Mouse (Mus musculus) cerebellum, adult 2 months (tissue): ENCODE data around the gene Ttbk1. TPM values are rescaled to one million over a fixed set of nuclear protein-coding genes. Genes with fewer than 3 reads are reported as not detected.

Experiments
- DNase-seq, 2 experiments: peaks; one replicate each; pipeline ENCODE4 v3.0.0; 2021
- H3K27ac ChIP-seq: fragments of 200-500 bp; 2 replicates; pipeline ENCODE4 v1.5.1; 2012; ENCODE audit warnings: low read length, control low read depth, inconsistent platforms; ENCODE audit not compliant: insufficient read depth
- H3K27me3 ChIP-seq: fragments of 200-500 bp; 2 replicates; pipeline ENCODE4 v1.6.1; 2012; ENCODE audit warnings: inconsistent platforms, mild to moderate bottlenecking, low read length, moderate library complexity; ENCODE audit not compliant: control insufficient read depth, insufficient read depth
- H3K4me1 ChIP-seq: fragments of 200-500 bp; 2 replicates; pipeline ENCODE4 v1.6.1; 2011; ENCODE audit warnings: low read length; ENCODE audit not compliant: control insufficient read depth, insufficient read depth
- H3K4me3 ChIP-seq: fragments of 200-500 bp; replicated peaks from 2 replicates; pipeline ENCODE3; 2011; ENCODE audit warnings: mild to moderate bottlenecking, low read depth, low read length, control low read depth; ENCODE audit not compliant: insufficient read depth
- CTCF ChIP-seq: fragments of 200-500 bp; IDR thresholded peaks from 2 replicates; pipeline ENCODE4 v1.5.1; 2011; ENCODE audit warnings: low read depth, mild to moderate bottlenecking, control low read depth, low read length, moderate library complexity, borderline replicate concordance; ENCODE audit not compliant: insufficient read depth
- POLR2A ChIP-seq: fragments of 200-500 bp; IDR thresholded peaks from 2 replicates; pipeline ENCODE4 v1.6.1; 2011; ENCODE audit warnings: low read length, control low read depth, borderline replicate concordance; ENCODE audit not compliant: insufficient read depth
- WGBS: fragments of 180-500 bp; shearing (Covaris S2); methylation state at CpG from one replicate; pipeline ENCODE4 v1.1.7; 2018; 5-methylcytosine and 5-hydroxymethylcytosine counted together
- polyA plus RNA-seq: library from polyadenylated mRNA; depleted of rRNA; stranded (reverse); fragments of >200 nt; gene quantifications from 2 replicates; pipeline ENCODE4 v1.2.3, GENCODE M21; 2012; rRNA removed

Ttbk1 gene
- polyA plus RNA-seq, 1 experiment: 46.7 TPM

DNA sequence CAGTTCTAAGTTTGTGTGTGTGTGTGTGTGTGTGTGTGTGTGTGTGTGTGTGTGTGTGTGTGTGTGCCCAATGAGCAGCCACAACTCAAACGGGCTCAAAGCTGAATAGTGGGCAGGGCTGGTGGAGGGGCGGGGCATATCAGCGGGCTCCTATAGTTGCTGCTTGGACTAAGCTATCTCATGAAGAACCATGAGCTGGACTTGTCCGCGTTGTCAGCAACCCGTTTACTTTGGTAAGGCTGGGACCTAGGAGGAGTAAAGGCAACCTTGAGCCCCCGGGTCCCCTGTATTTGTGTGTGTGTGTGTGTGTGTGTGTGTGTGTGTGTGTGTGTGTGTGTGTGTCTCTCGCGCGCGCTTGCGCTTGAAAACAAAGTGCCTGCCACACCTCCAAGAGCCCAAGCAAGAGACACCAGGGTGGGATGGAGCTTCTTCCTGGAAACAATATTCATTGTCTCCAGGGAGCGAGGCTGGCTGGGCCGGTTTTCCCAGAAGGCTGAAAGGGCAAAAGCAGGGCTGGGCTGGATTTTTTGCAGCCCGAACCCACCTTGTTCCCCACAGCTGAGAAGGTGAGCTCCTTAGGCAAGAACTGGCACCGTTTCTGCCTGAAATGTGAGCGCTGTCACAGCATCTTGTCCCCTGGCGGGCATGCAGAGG, 58.6 kb downstream of the Ttbk1 start, which contains the start of gene Crip3:
TSS of gene Crip3 (plus strand) at position 166 of the 654 bp plus-strand sequence.
- 18% methylated on average over 18 of the region's 18 CpGs for WGBS
- TF ChIP-seq POLR2A (no peak), CTCF (no peak)
- no peak within 1 kb of the TSS for H3K27ac ChIP-seq
- no peaks in the 10 kb centered on the region for H3K27me3 ChIP-seq
- DNase-seq: no peak
- H3K4me1 ChIP-seq: no peaks in the 10 kb centered on the region
- H3K4me3 ChIP-seq: no peak within 1 kb of the TSS

GRCm38 (mm10) chr17:46426496-46426895, 61.0 kb downstream of the Ttbk1 start:
- H3K27me3 ChIP-seq: no peaks in the 10 kb centered on the region
- peak in 1 of 2 experiments; percentile 34 for DNase-seq
- no peaks in the 10 kb centered on the region for H3K4me1 ChIP-seq
- H3K27ac ChIP-seq: no peak overlapping the region
- H3K4me3 ChIP-seq: no peak overlapping the region
- no peak for TF ChIP-seq POLR2A
- no peak for TF ChIP-seq CTCF

GRCm38 (mm10) chr17:46419717-46420116, 67.8 kb downstream of the Ttbk1 start:
- no peak for DNase-seq
- TF ChIP-seq POLR2A (no peak), CTCF (no peak)
- H3K4me1 ChIP-seq: no peaks in the 10 kb centered on the region

DNA sequence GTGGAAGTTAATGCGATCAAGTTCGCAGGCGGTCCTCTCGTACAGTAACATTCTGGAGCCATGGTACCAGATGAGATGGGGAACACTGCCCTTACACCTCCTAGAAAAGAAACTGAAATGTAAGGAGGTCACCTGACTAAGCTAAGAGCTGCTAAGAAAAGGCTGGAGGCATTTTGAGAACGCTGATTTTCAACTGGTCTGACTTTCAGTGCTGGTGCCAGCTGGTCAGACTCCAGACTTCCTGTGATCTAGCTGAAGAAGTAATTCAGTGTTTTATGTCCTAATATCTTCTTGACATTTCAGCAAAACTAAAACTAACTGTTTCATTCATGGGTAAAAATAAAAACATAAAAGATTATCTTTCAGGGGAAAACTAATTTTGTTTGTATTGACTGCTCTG, 68.8 kb downstream of the Ttbk1 start:
- H3K4me1 ChIP-seq: no peaks in the 10 kb centered on the region
- H3K27me3 ChIP-seq: no peaks in the 10 kb centered on the region
- H3K27ac ChIP-seq: no peak overlapping the region
- DNase-seq: no peak
- 53% methylated on average over 5 of the region's 5 CpGs for WGBS
- TF ChIP-seq POLR2A: no peak
- no peak for TF ChIP-seq CTCF
- no peak overlapping the region for H3K4me3 ChIP-seq

More at GRCm38 (mm10) chr17:46419717-46420116, 67.8 kb downstream of the Ttbk1 start:
- H3K27ac ChIP-seq: no peak overlapping the region
- no peak overlapping the region for H3K4me3 ChIP-seq
- no peaks in the 10 kb centered on the region for H3K27me3 ChIP-seq

- TF ChIP-seq POLR2A (no peak), CTCF (peak; percentile 51)
- 12% methylated on average over 3 of the region's 3 CpGs for WGBS
- H3K4me3 ChIP-seq: no peak overlapping the region
Observed at GRCm38 (mm10) chr17:46408478-46408877, 79.0 kb downstream of the Ttbk1 start.

DNA sequence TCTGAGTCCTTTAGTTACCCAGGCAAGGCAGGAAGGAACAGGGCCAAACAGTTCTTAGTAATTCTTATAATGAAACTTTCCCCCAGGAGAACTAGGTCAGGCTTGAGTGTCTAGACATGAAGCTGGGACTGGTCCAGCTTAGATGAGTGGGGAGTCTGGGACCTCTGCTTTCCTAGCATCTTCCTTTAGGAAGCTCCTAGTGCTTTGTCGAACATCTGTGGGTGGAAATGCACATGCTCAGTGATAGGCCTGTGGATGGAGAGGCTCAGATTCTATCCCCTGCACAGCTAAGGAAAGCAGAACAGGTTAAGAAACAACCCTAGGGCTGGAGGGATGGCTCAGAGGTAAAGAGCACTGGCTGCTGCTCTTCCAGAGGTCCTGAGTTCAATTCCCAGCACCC, 92.8 kb downstream of the Ttbk1 start:
- Histone ChIP-seq H3K27me3 (no peaks in the 10 kb centered on the region), H3K4me1 (no peaks in the 10 kb centered on the region; the same call in 1 of the 2 replicates), H3K4me3 (no peak overlapping the region), H3K27ac (no peak overlapping the region)
- TF ChIP-seq CTCF (no peak), POLR2A (no peak)
- WGBS: 82% methylated on average over 1 of the region's 1 CpGs
- DNase-seq: no peak

More at GRCm38 (mm10) chr17:46408478-46408877, 79.0 kb downstream of the Ttbk1 start:
- Histone ChIP-seq H3K27me3 (no peaks in the 10 kb centered on the region), H3K4me1 (no peaks in the 10 kb centered on the region), H3K27ac (no peak overlapping the region)
- DNase-seq: no peak

- Histone ChIP-seq H3K4me1 (no peaks in the 10 kb centered on the region), H3K27me3 (no peaks in the 10 kb centered on the region), H3K4me3 (no peak overlapping the region), H3K27ac (no peak overlapping the region)
- 50% methylated on average over 2 of the region's 2 CpGs for WGBS
- DNase-seq: peak; percentile 29 to 30
- peak; percentile 66; the same call in 1 of the 2 replicates for TF ChIP-seq CTCF
- no peak for TF ChIP-seq POLR2A
Observed at GRCm38 (mm10) chr17:46393012-46393411, 94.5 kb downstream of the Ttbk1 start.

Other genes with a start within 250 kb of the Ttbk1 start
- gene Polr1c, start 239.6 kb downstream of the Ttbk1 start, polyA plus RNA-seq: 62.5 and 65.2 TPM in 2 replicates
- gene Yipf3, start 239.6 kb downstream of the Ttbk1 start, polyA plus RNA-seq: 111 and 117 TPM in 2 replicates
- gene Lrrc73, start 234.1 kb downstream of the Ttbk1 start, polyA plus RNA-seq: 26.8 and 28.1 TPM in 2 replicates
- 64.8 and 65.9 TPM in 2 replicates for gene Tjap1, start 204.6 kb downstream of the Ttbk1 start, polyA plus RNA-seq
- gene Dlk2, start 190.3 kb downstream of the Ttbk1 start, polyA plus RNA-seq: 8.8 and 9.0 TPM in 2 replicates
- 17.2 and 18.6 TPM in 2 replicates for gene Abcc10, start 159.3 kb downstream of the Ttbk1 start, polyA plus RNA-seq
- gene Zfp318, start 103.9 kb downstream of the Ttbk1 start, polyA plus RNA-seq: 27.4 and 27.8 TPM in 2 replicates
- gene Crip3, start 58.7 kb downstream of the Ttbk1 start, polyA plus RNA-seq: 3.7 and 4.6 TPM in 2 replicates
- 0.71 and 0.72 TPM in 2 replicates for gene Slc22a7, start 49.2 kb downstream of the Ttbk1 start, polyA plus RNA-seq
- gene Dnph1, start 9.0 kb upstream of the Ttbk1 start, polyA plus RNA-seq: 5.3 and 5.6 TPM in 2 replicates
- 56.2 and 58.4 TPM in 2 replicates for gene Cul9, start 58.7 kb upstream of the Ttbk1 start, polyA plus RNA-seq
- 53.0 and 59.2 TPM in 2 replicates for gene Srf, start 68.5 kb upstream of the Ttbk1 start, polyA plus RNA-seq
- 5.5 and 5.9 TPM in 2 replicates for gene Ptk7, start 141.8 kb upstream of the Ttbk1 start, polyA plus RNA-seq
- 28.1 and 29.8 TPM in 2 replicates for gene Klc4, start 158.3 kb upstream of the Ttbk1 start, polyA plus RNA-seq
- gene Mrpl2, start 158.6 kb upstream of the Ttbk1 start, polyA plus RNA-seq: 67.5 and 68.2 TPM in 2 replicates
- gene Cul7, start 162.7 kb upstream of the Ttbk1 start, polyA plus RNA-seq: 43.3 and 44.5 TPM in 2 replicates
- gene Rrp36, start 186.7 kb upstream of the Ttbk1 start, polyA plus RNA-seq: 32.3 and 33.0 TPM in 2 replicates
- 136 and 147 TPM in 2 replicates for gene Mea1, start 191.1 kb upstream of the Ttbk1 start, polyA plus RNA-seq
- 237 and 240 TPM in 2 replicates for gene Klhdc3, start 193.2 kb upstream of the Ttbk1 start, polyA plus RNA-seq
- 137 and 139 TPM in 2 replicates for gene Ppp2r5d, start 217.4 kb upstream of the Ttbk1 start, polyA plus RNA-seq
- 46.5 and 52.4 TPM in 2 replicates for gene Pex6, start 223.8 kb upstream of the Ttbk1 start, polyA plus RNA-seq
- 12.0 and 18.1 TPM in 2 replicates for gene Gnmt, start 241.5 kb upstream of the Ttbk1 start, polyA plus RNA-seq